Mouse (Mus musculus): ENCODE measurements at regions not wholly inside any gene's neighbourhood (a gene's known extent, or its start where the extent isn't known, plus 50 kb on each side); places are given as distances from the start of the nearest gene placed in this dataset.

DNA sequence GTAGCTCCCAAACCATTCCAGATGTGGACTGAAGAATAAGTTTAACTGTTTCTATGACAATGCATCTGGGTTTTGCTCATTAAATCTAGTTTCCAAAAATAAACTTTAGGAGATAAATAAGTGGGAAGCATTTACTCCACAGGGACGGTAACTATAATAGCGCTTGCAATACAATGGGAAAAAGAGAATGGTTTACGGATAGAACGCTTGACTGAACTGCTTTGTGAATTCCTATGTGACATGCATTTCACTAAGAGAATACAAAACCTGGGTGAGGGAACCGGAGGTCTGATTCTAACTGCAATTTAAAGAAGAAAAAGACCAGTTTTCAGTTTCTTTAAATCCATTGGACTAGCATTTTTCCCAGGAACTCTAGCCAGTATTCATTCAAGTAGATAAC is 704.1 kb upstream of the Marcks start:
- Histone ChIP-seq H3K4me3 (no peak overlapping the region), H3K9ac (no peak overlapping the region), H3K27me3 (replicated peaks) (no peaks in the 10 kb centered on the region), H3K36me3 (no peaks in the 10 kb centered on the region), H3K9me3 (replicated peaks) (no peaks in the 10 kb centered on the region), H3K27ac (no peak overlapping the region), H3K4me2 (no peak overlapping the region), H3K4me1 (no peaks in the 10 kb centered on the region)
- WGBS (ENCODE audit: insufficient replicate concordance): 79% methylated on average over 5 of the region's 5 CpGs
- no peak for ATAC-seq

- no peak overlapping the region for H3K4me2 ChIP-seq
- no peak overlapping the region for H3K4me3 ChIP-seq
- H3K27me3 ChIP-seq (replicated peaks): no peaks in the 10 kb centered on the region
- no peaks in the 10 kb centered on the region for H3K9me3 ChIP-seq (replicated peaks)
- WGBS (ENCODE audit: insufficient replicate concordance): 35% methylated on average over 2 of the region's 2 CpGs
- no peak for ATAC-seq
- no peak overlapping the region for H3K27ac ChIP-seq
- H3K9ac ChIP-seq: no peak overlapping the region
- no peaks in the 10 kb centered on the region for H3K36me3 ChIP-seq
- no peaks in the 10 kb centered on the region for H3K4me1 ChIP-seq
These were observed 703.1 kb upstream of the Marcks start for GRCm38 (mm10) chr10:37841842-37842241.

GRCm38 (mm10) chr10:37837721-37838120 is 699.0 kb upstream of the Marcks start:
- no peak overlapping the region for H3K27ac ChIP-seq
- no peaks in the 10 kb centered on the region for H3K9me3 ChIP-seq (replicated peaks)
- no peak overlapping the region for H3K4me3 ChIP-seq
- no peak overlapping the region for H3K4me2 ChIP-seq
- no peaks in the 10 kb centered on the region for H3K4me1 ChIP-seq
- no peaks in the 10 kb centered on the region for H3K27me3 ChIP-seq (replicated peaks)
- no peaks in the 10 kb centered on the region for H3K36me3 ChIP-seq
- ATAC-seq: no peak
- 33% methylated on average over 2 of the region's 2 CpGs for WGBS (ENCODE audit: insufficient replicate concordance)
- no peak overlapping the region for H3K9ac ChIP-seq

DNA sequence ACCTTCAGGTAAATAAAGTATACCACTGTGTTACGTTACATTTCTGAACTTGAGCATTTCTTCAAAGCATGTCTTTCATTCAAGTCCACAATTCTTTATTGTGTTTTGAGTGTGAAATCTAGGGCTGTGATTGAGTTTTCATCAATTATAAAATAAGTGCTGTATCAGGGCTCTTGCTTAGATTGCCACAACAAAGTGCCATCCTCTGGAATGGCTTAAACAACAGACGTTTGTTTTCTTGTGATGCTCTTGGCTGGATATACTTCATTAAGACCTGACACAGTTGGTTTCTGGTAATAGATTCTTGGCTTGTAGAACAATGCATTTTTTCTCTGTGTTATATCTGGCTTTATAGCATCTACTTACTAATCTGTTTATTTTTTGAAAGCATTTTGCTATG is 674.3 kb upstream of the Marcks start:
- Histone ChIP-seq H3K4me1 (no peaks in the 10 kb centered on the region), H3K27ac (no peak overlapping the region), H3K27me3 (replicated peaks) (no peaks in the 10 kb centered on the region), H3K9ac (no peak overlapping the region), H3K36me3 (no peaks in the 10 kb centered on the region), H3K4me3 (no peak overlapping the region), H3K4me2 (no peak overlapping the region), H3K9me3 (replicated peaks) (no peaks in the 10 kb centered on the region)
- no peak for ATAC-seq
- 66% methylated on average over 2 of the region's 2 CpGs for WGBS (ENCODE audit: insufficient replicate concordance)

- Histone ChIP-seq H3K36me3 (no peaks in the 10 kb centered on the region), H3K4me3 (no peak overlapping the region), H3K4me2 (no peak overlapping the region), H3K4me1 (no peaks in the 10 kb centered on the region), H3K9ac (no peak overlapping the region), H3K9me3 (replicated peaks) (no peaks in the 10 kb centered on the region), H3K27ac (no peak overlapping the region), H3K27me3 (replicated peaks) (no peaks in the 10 kb centered on the region)
- no peak for ATAC-seq
- 45% methylated on average over 3 of the region's 3 CpGs for WGBS (ENCODE audit: insufficient replicate concordance)
These were observed 673.7 kb upstream of the Marcks start for GRCm38 (mm10) chr10:37812405-37812851.

- 45% methylated on average over 5 of the region's 5 CpGs for WGBS (ENCODE audit: insufficient replicate concordance)
- Histone ChIP-seq H3K4me2 (no peak overlapping the region), H3K27ac (no peak overlapping the region), H3K4me3 (no peak overlapping the region), H3K27me3 (replicated peaks) (no peaks in the 10 kb centered on the region), H3K9ac (no peak overlapping the region), H3K9me3 (replicated peaks) (no peaks in the 10 kb centered on the region), H3K4me1 (no peaks in the 10 kb centered on the region), H3K36me3 (no peaks in the 10 kb centered on the region)
- ATAC-seq: no peak
These were observed 673.1 kb upstream of the Marcks start for GRCm38 (mm10) chr10:37811789-37812188.

DNA sequence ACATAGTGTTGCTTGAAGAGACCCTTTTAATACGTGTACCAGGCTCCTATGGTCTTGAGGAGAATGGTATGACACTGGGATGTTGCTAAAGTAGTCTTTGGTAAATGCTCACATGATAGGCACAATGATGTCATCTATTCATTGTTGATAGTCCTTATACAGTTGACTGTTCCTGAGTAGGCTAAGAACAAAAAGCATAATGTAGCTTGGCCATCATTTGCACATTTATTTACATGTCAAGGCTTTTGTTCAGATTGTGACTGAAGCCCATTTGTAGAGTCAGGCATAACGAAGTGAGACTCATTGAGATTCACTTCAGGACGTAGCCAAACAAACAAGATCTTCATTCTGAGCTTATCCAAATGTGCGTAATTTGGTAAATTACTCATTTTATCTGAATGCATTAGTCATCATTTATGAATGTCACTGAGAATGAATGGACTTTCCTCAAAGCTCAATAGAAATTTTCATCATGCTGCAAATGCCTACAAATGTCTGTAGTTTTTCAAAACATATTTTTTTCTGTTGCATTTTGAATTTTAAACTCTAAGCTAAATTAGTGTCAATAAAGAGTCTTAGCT is 664.6 kb upstream of the Marcks start:
- no peaks in the 10 kb centered on the region for H3K36me3 ChIP-seq
- H3K4me3 ChIP-seq: no peak overlapping the region
- H3K4me1 ChIP-seq: no peaks in the 10 kb centered on the region
- H3K4me2 ChIP-seq: no peak overlapping the region
- H3K9ac ChIP-seq: no peak overlapping the region
- no peak for ATAC-seq
- no peak overlapping the region for H3K27ac ChIP-seq
- no peaks in the 10 kb centered on the region for H3K27me3 ChIP-seq (replicated peaks)
- WGBS (ENCODE audit: insufficient replicate concordance): 71% methylated on average over 4 of the region's 4 CpGs
- no peaks in the 10 kb centered on the region for H3K9me3 ChIP-seq (replicated peaks)

DNA sequence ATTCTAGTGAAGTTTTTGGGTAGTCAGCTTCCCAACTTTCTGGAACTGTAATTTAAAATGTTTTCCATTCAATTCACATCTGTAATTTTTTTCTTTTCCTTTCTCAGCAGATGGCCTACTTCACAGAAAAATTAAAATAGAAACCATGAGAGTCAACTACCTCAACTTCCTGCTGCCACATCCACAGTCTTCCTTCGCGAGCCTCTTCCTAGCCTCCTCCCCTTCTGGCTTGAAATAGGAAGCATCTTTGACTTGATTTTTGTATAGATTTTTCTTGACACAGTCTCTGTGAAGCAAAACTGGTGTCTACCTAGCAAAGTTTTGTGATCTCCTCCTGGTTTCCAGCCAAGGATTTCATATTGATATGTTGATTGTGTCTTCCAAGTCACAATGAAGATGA is 660.7 kb upstream of the Marcks start:
- Histone ChIP-seq H3K4me3 (no peak overlapping the region), H3K36me3 (no peaks in the 10 kb centered on the region)

GRCm38 (mm10) chr10:37798285-37798684 is 659.6 kb upstream of the Marcks start:
- no peak for ATAC-seq
- no peak overlapping the region for H3K4me2 ChIP-seq

More for the DNA sequence above, 660.7 kb upstream of the Marcks start:
- Histone ChIP-seq H3K27ac (no peak overlapping the region), H3K9me3 (replicated peaks) (no peaks in the 10 kb centered on the region), H3K4me2 (no peak overlapping the region), H3K4me1 (no peaks in the 10 kb centered on the region), H3K27me3 (replicated peaks) (no peaks in the 10 kb centered on the region), H3K9ac (no peak overlapping the region)
- ATAC-seq: no peak
- WGBS (ENCODE audit: insufficient replicate concordance): 59% methylated on average over 2 of the region's 2 CpGs

DNA sequence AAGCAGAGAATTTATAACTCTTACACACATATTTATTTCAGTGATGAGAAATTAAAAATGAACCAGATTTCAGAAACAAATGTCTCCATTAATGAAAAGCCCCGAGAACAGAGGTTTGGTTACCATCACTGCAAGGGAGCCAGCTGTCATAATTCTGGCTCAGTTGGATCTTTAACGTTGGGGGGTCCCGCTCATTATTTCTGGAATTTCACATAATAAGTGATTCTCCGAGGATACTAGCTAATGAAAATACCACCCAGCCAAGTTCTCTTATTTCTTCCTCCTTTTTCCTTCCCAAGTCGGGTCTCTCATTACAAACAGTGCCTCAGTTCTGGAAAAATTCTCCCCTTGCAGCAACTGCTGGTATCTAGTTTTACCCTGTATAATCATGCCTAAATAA is 659.0 kb upstream of the Marcks start:
- Histone ChIP-seq H3K27ac (no peak overlapping the region), H3K4me3 (no peak overlapping the region), H3K4me2 (no peak overlapping the region), H3K27me3 (replicated peaks) (no peaks in the 10 kb centered on the region), H3K9ac (no peak overlapping the region), H3K9me3 (replicated peaks) (no peaks in the 10 kb centered on the region), H3K36me3 (no peaks in the 10 kb centered on the region), H3K4me1 (no peaks in the 10 kb centered on the region)
- 52% methylated on average over 5 of the region's 5 CpGs for WGBS (ENCODE audit: insufficient replicate concordance)
- no peak for ATAC-seq

More at GRCm38 (mm10) chr10:37798285-37798684, 659.6 kb upstream of the Marcks start:
- no peaks in the 10 kb centered on the region for H3K36me3 ChIP-seq
- no peaks in the 10 kb centered on the region for H3K4me1 ChIP-seq
- H3K27me3 ChIP-seq (replicated peaks): no peaks in the 10 kb centered on the region
- H3K4me3 ChIP-seq: no peak overlapping the region
- no peak overlapping the region for H3K27ac ChIP-seq
- H3K9me3 ChIP-seq (replicated peaks): no peaks in the 10 kb centered on the region
- H3K9ac ChIP-seq: no peak overlapping the region

- Histone ChIP-seq H3K9ac (no peak overlapping the region), H3K27ac (no peak overlapping the region), H3K4me2 (no peak overlapping the region), H3K36me3 (no peaks in the 10 kb centered on the region), H3K27me3 (replicated peaks) (no peaks in the 10 kb centered on the region), H3K4me1 (no peaks in the 10 kb centered on the region), H3K4me3 (no peak overlapping the region), H3K9me3 (replicated peaks) (no peaks in the 10 kb centered on the region)
- 63% methylated on average over 3 of the region's 3 CpGs for WGBS (ENCODE audit: insufficient replicate concordance)
- ATAC-seq: no peak
These were observed 654.2 kb upstream of the Marcks start for GRCm38 (mm10) chr10:37792878-37793277.

DNA sequence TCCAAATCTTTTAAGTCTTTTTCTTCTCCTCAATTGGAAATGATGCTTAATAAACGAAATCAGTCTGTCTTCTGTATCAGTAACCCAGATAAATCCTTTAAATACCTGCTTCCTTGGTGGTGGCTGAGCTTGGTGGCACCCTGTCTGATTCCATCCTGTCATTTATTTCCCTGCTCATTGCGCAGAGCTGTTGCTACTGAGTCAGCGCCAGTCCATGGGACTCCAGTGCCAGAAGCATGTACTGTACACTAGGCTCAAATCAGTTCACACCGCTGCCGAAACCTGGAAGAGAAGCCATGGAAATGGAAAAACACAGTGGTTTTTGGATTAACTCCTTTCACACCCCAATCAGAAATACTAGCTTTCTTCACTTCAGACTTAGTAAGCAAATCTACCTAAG is 649.3 kb upstream of the Marcks start:
- WGBS (ENCODE audit: insufficient replicate concordance): 65% methylated on average over 5 of the region's 5 CpGs
- ATAC-seq: no peak
- no peak overlapping the region for H3K4me3 ChIP-seq
- no peak overlapping the region for H3K4me2 ChIP-seq
- no peaks in the 10 kb centered on the region for H3K27me3 ChIP-seq (replicated peaks)
- H3K27ac ChIP-seq: no peak overlapping the region
- H3K4me1 ChIP-seq: no peaks in the 10 kb centered on the region
- no peak overlapping the region for H3K9ac ChIP-seq
- no peaks in the 10 kb centered on the region for H3K36me3 ChIP-seq
- H3K9me3 ChIP-seq (replicated peaks): no peaks in the 10 kb centered on the region

Measured in liver, embryonic 12.5 days (tissue).